Mouse (Mus musculus): ENCODE data around the gene 4930519G04Rik.

GRCm38 (mm10) chr5:114809181-114809756 is 44.2 kb upstream of the 4930519G04Rik start:
- TF ChIP-seq POLR2A (IDR thresholded peaks at IDR 0.05; ENCODE audit: extremely low read depth, insufficient read depth, low read length): no peak
- TF ChIP-seq CTCF (IDR thresholded peaks at IDR 0.05; ENCODE audit: extremely low read depth, insufficient read depth, low read length): no peak
